Mouse (Mus musculus): ENCODE results near the gene Nyap1.

GRCm38 (mm10) chr5:137787151-137787928, 45.9 kb upstream of the Nyap1 start, which contains the start of the genes Mepce and Zcwpw1:
- TF ChIP-seq GATA1 (IDR thresholded peaks at IDR 0.05; ENCODE audit: low read length) (no peak), TAL1 (IDR thresholded peaks at IDR 0.05; ENCODE audit: low read length) (no peak)

Data from erythroblast, embryonic 14.5 days (primary cell).